Mouse (Mus musculus) bone marrow, adult 2 months (tissue): ENCODE data around the gene Pdss1. TPM values are rescaled to one million over a fixed set of nuclear protein-coding genes. Genes with fewer than 3 reads are reported as not detected.
"Not testable (repeated sequence)": the region's sequence is repeated elsewhere in the genome, so short reads cannot be mapped to it uniquely, and the experiment has no call there.

Source experiments
- H3K27ac ChIP-seq: fragments of 200-500 bp; 2 replicates; pipeline ENCODE4 v1.5.1; 2012; ENCODE audit warnings: low read depth, mild to moderate bottlenecking, control low read depth, inconsistent platforms, low read length; ENCODE audit not compliant: control insufficient read depth, poor library complexity, insufficient read depth
- H3K4me1 ChIP-seq: fragments of 200-500 bp; 2 replicates; pipeline ENCODE4 v1.6.1; 2011; ENCODE audit warnings: low read length; ENCODE audit not compliant: control insufficient read depth, insufficient read depth
- H3K4me3 ChIP-seq: fragments of 200-500 bp; replicated peaks from 2 replicates; pipeline ENCODE3; 2011; ENCODE audit warnings: mild to moderate bottlenecking, low read depth, low read length, control low read depth; ENCODE audit not compliant: control insufficient read depth
- CTCF ChIP-seq: fragments of 200-500 bp; IDR thresholded peaks from 2 replicates; pipeline ENCODE4 v1.5.1; 2011; ENCODE audit warnings: low read length, control low read depth; ENCODE audit not compliant: control insufficient read depth, insufficient read depth
- POLR2A ChIP-seq: fragments of 200-500 bp; IDR thresholded peaks from 2 replicates; pipeline ENCODE4 v1.6.1; 2011; ENCODE audit warnings: low read depth, mild to moderate bottlenecking, control low read depth, low read length, borderline replicate concordance; ENCODE audit not compliant: control insufficient read depth
- WGBS: fragments of 180-500 bp; shearing (Covaris S2); methylation state at CpG from one replicate; pipeline ENCODE4 v1.1.7; 2018; 5-methylcytosine and 5-hydroxymethylcytosine counted together
- polyA plus RNA-seq: library from polyadenylated mRNA; stranded (reverse); fragments of >200 nt; gene quantifications from 2 replicates; pipeline ENCODE4 v1.2.4, GENCODE M21; 2011; ENCODE audit warnings: low replicate concordance; ENCODE audit not compliant: missing spikeins, insufficient read depth, insufficient read length

Gene Pdss1
- 7.2 and 14.4 TPM in 2 replicates for polyA plus RNA-seq

DNA sequence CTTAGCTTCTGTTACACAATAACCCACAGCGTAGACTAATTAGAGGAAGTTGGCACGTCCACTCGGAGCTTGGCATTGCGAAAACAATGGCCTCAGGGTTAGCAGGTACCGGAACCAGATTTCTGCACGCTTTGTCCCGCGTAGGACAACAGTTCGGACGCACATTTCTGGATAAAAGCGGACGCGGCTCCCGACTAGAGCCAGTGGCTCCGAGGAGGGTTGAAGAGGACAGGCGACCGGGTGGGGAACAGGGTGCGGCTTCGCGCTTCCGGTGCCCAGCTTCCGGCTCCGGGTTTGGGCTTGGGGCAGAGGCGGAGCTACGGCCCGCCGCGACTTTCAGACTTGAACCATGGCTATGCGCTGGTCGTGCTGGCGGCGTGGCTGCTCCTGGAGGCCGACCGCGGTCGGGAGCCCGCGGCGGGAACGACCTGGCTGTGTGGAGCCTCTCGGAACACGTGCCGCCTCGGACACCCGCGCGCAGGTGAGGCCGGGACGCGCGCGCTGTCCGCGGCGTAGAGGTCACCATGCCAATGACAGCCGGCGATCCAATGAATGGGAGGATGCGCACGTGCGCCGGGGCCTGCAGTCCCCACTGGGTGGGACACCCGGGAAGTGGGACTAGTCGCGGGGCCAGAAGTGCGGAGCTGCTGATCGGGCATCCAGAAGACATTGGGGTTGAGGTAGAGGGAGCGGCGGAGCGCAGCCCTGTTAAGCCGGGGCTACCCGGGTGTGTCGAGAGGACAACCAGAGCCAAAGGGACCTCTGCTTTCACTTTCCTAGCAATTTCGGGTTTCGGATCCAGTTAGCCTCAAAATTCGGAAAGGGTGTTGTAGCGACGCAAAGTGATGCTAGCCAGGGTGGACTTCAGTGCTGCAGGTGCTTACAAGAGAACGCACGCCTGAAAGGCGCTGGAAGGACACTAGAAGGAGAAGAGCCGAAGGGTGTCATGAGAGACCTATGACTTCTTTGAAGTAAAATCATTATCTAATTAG lies at the start of gene Pdss1:
Gene Pdss1 (plus strand): TSS at position 241 of the 992 bp plus-strand sequence.
- under 1% methylated on average over 81 of the region's 81 CpGs for WGBS
- TF ChIP-seq POLR2A = peak; percentile 80; the same call in 1 of the 2 replicates
- no peak for TF ChIP-seq CTCF

DNA sequence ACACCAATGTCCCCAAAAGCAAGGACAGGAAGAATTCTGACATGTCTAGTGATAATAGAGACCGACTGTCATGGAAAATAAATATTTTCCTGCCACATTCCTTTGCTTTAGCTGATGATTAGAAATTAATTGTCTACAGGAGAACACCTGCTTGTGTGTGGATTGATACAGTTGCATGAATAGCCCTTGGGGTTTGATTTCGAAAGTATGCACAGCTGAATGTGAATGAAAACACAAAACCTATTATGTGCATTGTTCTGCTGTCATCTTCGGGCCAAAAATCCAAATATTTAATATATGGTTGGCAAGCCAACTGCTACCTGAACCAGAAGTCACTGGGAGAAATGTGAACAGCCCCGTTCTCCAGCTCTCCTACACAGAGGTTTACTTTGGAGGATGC lies 43.4 kb upstream of the Pdss1 start:
- TF ChIP-seq CTCF (no peak), POLR2A (no peak)
- 85% methylated on average over 4 of the region's 4 CpGs for WGBS
- Histone ChIP-seq H3K27ac (no peak overlapping the region), H3K4me1 (no peaks in the 10 kb centered on the region; the same call in 1 of the 2 replicates), H3K4me3 (no peak overlapping the region)

More for the DNA sequence above, at the start of gene Pdss1:
- peak within 1 kb of the TSS; percentile 85 for H3K27ac ChIP-seq
- peak within 1 kb of the TSS; percentile 95 for H3K4me3 ChIP-seq
- H3K4me1 ChIP-seq = no peaks in the 10 kb centered on the region

DNA sequence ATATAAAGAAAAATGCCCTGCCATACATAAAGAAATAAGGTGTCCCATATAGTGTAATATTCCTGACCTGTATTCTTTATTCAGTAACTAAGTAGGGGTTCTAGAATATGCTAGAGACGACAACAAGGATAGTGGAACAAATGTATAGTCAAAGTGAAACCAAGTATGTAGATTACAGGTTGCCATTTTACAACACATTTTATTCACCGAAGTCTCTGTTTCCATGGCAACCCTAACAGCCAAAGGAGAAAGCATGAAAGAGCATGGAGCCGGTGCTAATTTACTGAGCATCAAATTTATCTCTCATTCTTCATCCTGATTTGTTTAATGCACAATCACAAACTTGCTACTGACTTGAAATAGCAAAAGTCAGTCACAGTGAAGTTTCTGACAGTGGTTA lies 37.8 kb upstream of the Pdss1 start:
- no peak for TF ChIP-seq CTCF
- TF ChIP-seq POLR2A = no peak
- Histone ChIP-seq H3K27ac (no peak overlapping the region), H3K4me1 (no peaks in the 10 kb centered on the region; the same call in 1 of the 2 replicates), H3K4me3 (no peak overlapping the region)
- WGBS = 82% methylated on average over 3 of the region's 3 CpGs

DNA sequence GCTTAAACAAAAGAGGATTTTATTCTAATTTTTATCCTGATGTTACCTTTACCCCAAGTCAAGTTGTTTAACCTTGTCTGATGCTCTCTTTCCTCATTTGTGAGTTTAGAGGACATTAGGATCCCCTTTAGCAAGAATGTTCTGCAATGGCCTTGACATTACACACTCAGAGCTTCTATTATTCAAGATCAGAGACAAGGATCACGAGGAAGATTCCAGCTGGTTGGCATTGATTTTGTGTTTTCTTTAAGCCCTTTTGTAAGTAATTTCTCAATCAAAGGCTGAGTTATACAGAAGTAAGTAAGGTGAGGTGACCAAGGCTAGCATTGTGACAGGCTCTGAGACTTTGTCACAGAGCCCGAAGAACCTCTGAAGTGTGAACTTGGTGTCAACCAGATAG lies 33.1 kb upstream of the Pdss1 start:
- TF ChIP-seq CTCF = no peak
- no peak for TF ChIP-seq POLR2A
- WGBS = 79% methylated on average over 2 of the region's 2 CpGs

DNA sequence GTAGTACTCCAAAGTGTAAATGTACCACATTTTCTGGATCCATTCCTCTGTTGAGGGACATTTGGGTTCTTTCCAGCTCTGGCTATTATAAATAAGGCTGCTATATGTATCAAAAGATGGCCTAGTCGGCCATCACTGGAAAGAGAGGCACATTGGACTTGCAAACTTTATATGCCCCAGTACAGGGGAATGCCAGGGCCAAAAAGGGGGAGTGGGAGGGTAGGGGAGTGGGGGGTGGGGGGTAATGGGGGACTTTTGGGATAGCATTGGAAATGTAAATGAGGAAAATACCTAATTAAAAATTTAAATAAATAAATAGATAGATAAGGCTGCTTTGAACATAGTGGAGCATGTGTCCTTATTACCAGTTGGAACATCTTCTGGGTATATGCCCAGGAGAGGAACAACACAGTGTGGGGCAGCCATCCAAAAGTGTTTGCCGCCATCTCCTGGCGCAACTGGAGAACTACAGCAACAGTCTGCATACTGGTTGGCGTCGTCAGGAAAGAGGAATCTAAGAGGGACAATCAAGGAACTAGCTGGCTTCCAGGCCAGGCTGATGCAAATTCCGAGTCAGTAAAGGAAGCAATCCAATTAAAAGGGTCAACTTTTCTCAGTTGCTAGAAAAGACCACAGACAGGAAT lies 30.8 kb upstream of the Pdss1 start:
- peak; percentile 87 for TF ChIP-seq CTCF
- not testable (repeated sequence) for H3K27ac ChIP-seq, H3K4me1 ChIP-seq, H3K4me3 ChIP-seq
- 3% methylated on average over 6 of the region's 6 CpGs for WGBS

More for the DNA sequence above, 33.1 kb upstream of the Pdss1 start:
- H3K4me1 ChIP-seq = no peaks in the 10 kb centered on the region
- H3K27ac ChIP-seq = no peak overlapping the region
- no peak overlapping the region for H3K4me3 ChIP-seq

DNA sequence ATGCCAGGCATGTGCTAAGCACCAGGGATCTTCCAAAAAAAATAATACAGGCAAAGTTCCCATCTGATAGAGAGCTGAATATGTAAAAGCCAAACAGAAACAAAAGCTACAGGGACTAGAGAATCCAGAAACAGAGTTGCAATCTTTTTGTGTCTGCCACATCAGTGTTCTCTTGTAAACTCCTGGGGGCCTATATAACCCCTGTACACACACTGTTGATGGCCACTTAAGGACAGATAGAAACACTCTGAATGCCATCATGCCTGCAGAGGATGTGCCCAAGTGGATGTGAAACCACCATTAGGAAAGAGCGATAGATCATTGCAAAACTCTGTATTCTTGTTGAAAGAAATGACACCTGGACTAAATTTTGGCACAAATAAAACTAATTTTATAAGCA lies 29.5 kb upstream of the Pdss1 start:
- H3K4me3 ChIP-seq = no peak overlapping the region
- H3K4me1 ChIP-seq = no peaks in the 10 kb centered on the region
- 89% methylated on average over 1 of the region's 1 CpGs for WGBS
- H3K27ac ChIP-seq = no peak overlapping the region
- no peak for TF ChIP-seq CTCF
- no peak for TF ChIP-seq POLR2A

DNA sequence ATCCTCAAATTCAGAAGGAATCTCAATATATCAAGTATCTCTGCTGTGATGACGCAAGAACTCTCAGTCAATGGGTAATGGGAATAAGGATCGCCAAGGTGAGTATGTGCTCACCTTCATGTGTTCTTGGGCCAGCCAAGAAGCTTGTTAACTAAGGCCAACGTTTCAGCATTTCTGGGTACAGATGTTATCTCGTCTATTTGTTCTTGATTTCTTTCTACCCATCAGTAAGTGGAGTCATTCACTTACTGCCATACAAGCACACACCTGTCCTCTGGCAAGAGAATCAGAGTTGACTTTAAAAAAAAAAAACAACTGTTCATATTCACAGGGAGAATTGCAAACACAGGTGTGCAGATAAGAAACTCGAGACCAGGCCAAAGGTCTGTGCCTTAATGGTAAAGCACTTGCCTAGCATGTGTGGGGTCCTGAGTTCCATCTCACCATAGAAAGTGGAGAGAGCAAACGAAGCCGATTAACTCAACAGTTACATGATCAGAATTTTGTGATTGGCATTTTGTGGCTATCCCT lies 28.4 kb upstream of the Pdss1 start:
- Histone ChIP-seq H3K4me3 (no peak overlapping the region), H3K4me1 (no peaks in the 10 kb centered on the region), H3K27ac (no peak overlapping the region)
- WGBS = 82% methylated on average over 7 of the region's 7 CpGs
- TF ChIP-seq POLR2A (no peak), CTCF (no peak)

DNA sequence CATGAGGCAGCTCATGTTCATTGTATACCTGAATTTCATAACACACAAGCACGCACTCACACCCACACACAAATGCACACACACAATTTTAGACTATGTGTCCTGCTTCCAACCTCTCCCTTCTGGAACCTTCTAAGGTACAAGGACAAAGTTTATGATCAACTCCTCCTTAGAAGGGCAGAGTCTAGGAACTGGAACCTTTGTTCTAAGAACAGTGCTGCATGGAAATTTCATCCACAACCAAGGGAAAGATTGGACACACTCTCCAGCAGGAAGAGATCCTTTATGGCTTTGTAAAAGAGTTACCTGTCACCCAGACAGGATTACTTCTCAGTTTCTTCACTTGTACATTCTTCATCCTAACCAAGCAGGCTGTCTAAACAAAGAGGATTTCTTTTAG lies 22.2 kb upstream of the Pdss1 start:
- 87% methylated on average over 1 of the region's 1 CpGs for WGBS
- Histone ChIP-seq H3K4me1 (no peaks in the 10 kb centered on the region), H3K4me3 (no peak overlapping the region), H3K27ac (no peak overlapping the region)
- no peak for TF ChIP-seq POLR2A
- no peak for TF ChIP-seq CTCF
